Mouse (Mus musculus): ENCODE results near the gene 5730596B20Rik. TPM values are rescaled to one million over a fixed set of nuclear protein-coding genes. Genes with fewer than 3 reads are reported as not detected.

Gene 5730596B20Rik
- polyA plus RNA-seq, 1 experiment from 2014 or later = 2.8 TPM

- no peak for DNase-seq (ENCODE audit: low spot score)
- no peaks in the 10 kb centered on the region for H3K36me3 ChIP-seq (ENCODE audit: control insufficient read depth, insufficient read depth, low read length)
- peak overlapping the region; percentile 70 for H3K4me2 ChIP-seq (ENCODE audit: low read length)
- H3K9ac ChIP-seq (ENCODE audit: low read length) = peak overlapping the region; percentile 87
- no peaks in the 10 kb centered on the region for H3K9me3 ChIP-seq (ENCODE audit: control insufficient read depth, low read length)
- peaks cover 38% of the 10 kb centered on the region for H3K4me1 ChIP-seq (replicated peaks; ENCODE audit: control insufficient read depth, insufficient read depth, low read length)
- peak overlapping the region; percentile 59 for H3K4me3 ChIP-seq (ENCODE audit: low read depth, low read length)
- peak overlapping the region; percentile 88 for H3K27ac ChIP-seq (ENCODE audit: low read depth)
- 43% methylated on average over 5 of the region's 5 CpGs for WGBS
- ATAC-seq (replicated peaks; ENCODE audit: low FRiP score, low TSS enrichment, low read depth) = no peak
- 0 out of 2 replicates have a peak, but pooled peaks cover 8% of the 10 kb centered on the region for H3K27me3 ChIP-seq (replicated peaks; ENCODE audit: control insufficient read depth, insufficient read depth, low read length)
Observed at GRCm38 (mm10) chr6:52170898-52171223, 6.4 kb upstream of the 5730596B20Rik start.

- peak overlapping the region; percentile 70 for H3K4me2 ChIP-seq (ENCODE audit: low read length)
- H3K36me3 ChIP-seq (ENCODE audit: control insufficient read depth, insufficient read depth, low read length) = no peaks in the 10 kb centered on the region
- H3K4me1 ChIP-seq (replicated peaks; ENCODE audit: control insufficient read depth, insufficient read depth, low read length) = peaks cover 38% of the 10 kb centered on the region
- ATAC-seq (replicated peaks; ENCODE audit: low FRiP score, low TSS enrichment, low read depth) = no peak
- H3K9ac ChIP-seq (ENCODE audit: low read length) = peak overlapping the region; percentile 87; the same call in 1 of the 2 replicates
- peak; percentile 76 for DNase-seq (ENCODE audit: low spot score)
- no peaks in the 10 kb centered on the region for H3K9me3 ChIP-seq (ENCODE audit: control insufficient read depth, low read length)
- 0 out of 2 replicates have a peak, but pooled peaks cover 8% of the 10 kb centered on the region for H3K27me3 ChIP-seq (replicated peaks; ENCODE audit: control insufficient read depth, insufficient read depth, low read length)
- H3K27ac ChIP-seq (ENCODE audit: low read depth) = peak overlapping the region; percentile 88
- H3K4me3 ChIP-seq (ENCODE audit: low read depth, low read length) = no peak overlapping the region
- WGBS = 27% methylated on average over 4 of the region's 4 CpGs
Observed at GRCm38 (mm10) chr6:52171331-52171730, 6.0 kb upstream of the 5730596B20Rik start.

- H3K9ac ChIP-seq (ENCODE audit: low read length) = peak overlapping the region; percentile 85
- no peaks in the 10 kb centered on the region for H3K36me3 ChIP-seq (ENCODE audit: control insufficient read depth, insufficient read depth, low read length)
- no peak for ATAC-seq (replicated peaks; ENCODE audit: low FRiP score, low TSS enrichment, low read depth)
- no peak for DNase-seq (ENCODE audit: low spot score)
- no peaks in the 10 kb centered on the region for H3K9me3 ChIP-seq (ENCODE audit: control insufficient read depth, low read length)
- WGBS = 11% methylated on average over 7 of the region's 7 CpGs
- H3K4me1 ChIP-seq (replicated peaks; ENCODE audit: control insufficient read depth, insufficient read depth, low read length) = peaks cover 38% of the 10 kb centered on the region
- H3K27me3 ChIP-seq (replicated peaks; ENCODE audit: control insufficient read depth, insufficient read depth, low read length) = 0 out of 2 replicates have a peak, but pooled peaks cover 6% of the 10 kb centered on the region
- H3K4me3 ChIP-seq (ENCODE audit: low read depth, low read length) = peak overlapping the region; percentile 61
- H3K4me2 ChIP-seq (ENCODE audit: low read length) = peak overlapping the region; percentile 70
- H3K27ac ChIP-seq (ENCODE audit: low read depth) = peak overlapping the region; percentile 88
Observed at GRCm38 (mm10) chr6:52171938-52172337, 5.4 kb upstream of the 5730596B20Rik start.

GRCm38 (mm10) chr6:52172501-52172900 lies 4.8 kb upstream of the 5730596B20Rik start:
- H3K4me3 ChIP-seq (ENCODE audit: low read depth, low read length) = peak overlapping the region; percentile 61
- peak overlapping the region; percentile 85 for H3K9ac ChIP-seq (ENCODE audit: low read length)
- peak overlapping the region; percentile 88 for H3K27ac ChIP-seq (ENCODE audit: low read depth)
- peak overlapping the region; percentile 70 for H3K4me2 ChIP-seq (ENCODE audit: low read length)
- ATAC-seq (replicated peaks; ENCODE audit: low FRiP score, low TSS enrichment, low read depth) (peak; percentile 64), DNase-seq (ENCODE audit: low spot score) (peak; percentile 96)
- H3K4me1 ChIP-seq (replicated peaks; ENCODE audit: control insufficient read depth, insufficient read depth, low read length) = peaks cover 38% of the 10 kb centered on the region
- H3K27me3 ChIP-seq (replicated peaks; ENCODE audit: control insufficient read depth, insufficient read depth, low read length) = 0 out of 2 replicates have a peak, but pooled peaks cover 6% of the 10 kb centered on the region
- 2% methylated on average over 35 of the region's 35 CpGs for WGBS
- H3K36me3 ChIP-seq (ENCODE audit: control insufficient read depth, insufficient read depth, low read length) = no peaks in the 10 kb centered on the region
- H3K9me3 ChIP-seq (ENCODE audit: control insufficient read depth, low read length) = no peaks in the 10 kb centered on the region

GRCm38 (mm10) chr6:52173648-52174047 lies 3.6 kb upstream of the 5730596B20Rik start:
- H3K27me3 ChIP-seq (replicated peaks; ENCODE audit: control insufficient read depth, insufficient read depth, low read length) = no peaks in the 10 kb centered on the region
- peak overlapping the region; percentile 88 for H3K27ac ChIP-seq (ENCODE audit: low read depth)
- no peaks in the 10 kb centered on the region for H3K36me3 ChIP-seq (ENCODE audit: control insufficient read depth, insufficient read depth, low read length)
- H3K4me2 ChIP-seq (ENCODE audit: low read length) = peak overlapping the region; percentile 70
- DNase-seq (ENCODE audit: low spot score) (peak; percentile 62), ATAC-seq (replicated peaks; ENCODE audit: low FRiP score, low TSS enrichment, low read depth) (no peak)
- peak overlapping the region; percentile 61 for H3K4me3 ChIP-seq (ENCODE audit: low read depth, low read length)
- peak overlapping the region; percentile 85 for H3K9ac ChIP-seq (ENCODE audit: low read length)
- H3K4me1 ChIP-seq (replicated peaks; ENCODE audit: control insufficient read depth, insufficient read depth, low read length) = peaks cover 29% of the 10 kb centered on the region
- 3% methylated on average over 4 of the region's 4 CpGs for WGBS
- no peaks in the 10 kb centered on the region for H3K9me3 ChIP-seq (ENCODE audit: control insufficient read depth, low read length)

GRCm38 (mm10) chr6:52174968-52175751 lies 2.1 kb upstream of the 5730596B20Rik start:
- Histone ChIP-seq H3K4me1 (replicated peaks; ENCODE audit: control insufficient read depth, insufficient read depth, low read length) (peaks cover 26% of the 10 kb centered on the region), H3K4me3 (ENCODE audit: low read depth, low read length) (peak overlapping the region; percentile 61), H3K9me3 (ENCODE audit: control insufficient read depth, low read length) (no peaks in the 10 kb centered on the region), H3K27ac (ENCODE audit: low read depth) (peak overlapping the region; percentile 97), H3K4me2 (ENCODE audit: low read length) (peak overlapping the region; percentile 70), H3K9ac (ENCODE audit: low read length) (peak overlapping the region; percentile 85), H3K36me3 (ENCODE audit: control insufficient read depth, insufficient read depth, low read length) (0 out of 2 replicates have a peak, but pooled peaks cover 4% of the 10 kb centered on the region), H3K27me3 (replicated peaks; ENCODE audit: control insufficient read depth, insufficient read depth, low read length) (no peaks in the 10 kb centered on the region)
- ATAC-seq (replicated peaks; ENCODE audit: low FRiP score, low TSS enrichment, low read depth) = peak; percentile 77
- DNase-seq (ENCODE audit: low spot score) = peak; percentile 90
- 2% methylated on average over 40 of the region's 41 CpGs for WGBS

- Histone ChIP-seq H3K36me3 (ENCODE audit: control insufficient read depth, insufficient read depth, low read length) (0 out of 2 replicates have a peak, but pooled peaks cover 4% of the 10 kb centered on the region), H3K27me3 (replicated peaks; ENCODE audit: control insufficient read depth, insufficient read depth, low read length) (no peaks in the 10 kb centered on the region), H3K4me1 (replicated peaks; ENCODE audit: control insufficient read depth, insufficient read depth, low read length) (peaks cover 26% of the 10 kb centered on the region), H3K4me3 (ENCODE audit: low read depth, low read length) (peak overlapping the region; percentile 61), H3K4me2 (ENCODE audit: low read length) (peak overlapping the region; percentile 70), H3K9me3 (ENCODE audit: control insufficient read depth, low read length) (no peaks in the 10 kb centered on the region), H3K9ac (ENCODE audit: low read length) (peak overlapping the region; percentile 85), H3K27ac (ENCODE audit: low read depth) (peak overlapping the region; percentile 97)
- WGBS = under 1% methylated on average over 26 of the region's 35 CpGs
- DNase-seq (ENCODE audit: low spot score) = peak; percentile 84
- peak; percentile 48 for ATAC-seq (replicated peaks; ENCODE audit: low FRiP score, low TSS enrichment, low read depth)
Observed at GRCm38 (mm10) chr6:52175864-52176263, 1.4 kb upstream of the 5730596B20Rik start.

- DNase-seq (ENCODE audit: low spot score) (peak; percentile 71), ATAC-seq (replicated peaks; ENCODE audit: low FRiP score, low TSS enrichment, low read depth) (no peak)
- no peaks in the 10 kb centered on the region for H3K27me3 ChIP-seq (replicated peaks; ENCODE audit: control insufficient read depth, insufficient read depth, low read length)
- H3K36me3 ChIP-seq (ENCODE audit: control insufficient read depth, insufficient read depth, low read length) = 0 out of 2 replicates have a peak, but pooled peaks cover 4% of the 10 kb centered on the region
- H3K4me1 ChIP-seq (replicated peaks; ENCODE audit: control insufficient read depth, insufficient read depth, low read length) = peaks cover 27% of the 10 kb centered on the region
- WGBS = 2% methylated on average over 6 of the region's 6 CpGs
- H3K9me3 ChIP-seq (ENCODE audit: control insufficient read depth, low read length) = no peaks in the 10 kb centered on the region
- H3K4me3 ChIP-seq (ENCODE audit: low read depth, low read length) = peak overlapping the region; percentile 61
- H3K4me2 ChIP-seq (ENCODE audit: low read length) = peak overlapping the region; percentile 70
- peak overlapping the region; percentile 97 for H3K27ac ChIP-seq (ENCODE audit: low read depth)
- peak overlapping the region; percentile 85 for H3K9ac ChIP-seq (ENCODE audit: low read length)
Observed at GRCm38 (mm10) chr6:52176391-52176790, 907 bp upstream of the 5730596B20Rik start.

Measured in intestine, embryonic 14.5 days (tissue).